Mouse (Mus musculus): ENCODE results near the gene Mpv17l2. TPM values are rescaled to one million over a fixed set of nuclear protein-coding genes. Genes with fewer than 3 reads are reported as not detected.

Gene Mpv17l2
- polyA plus RNA-seq, 1 experiment from 2014 or later, result 36.7 TPM

DNA sequence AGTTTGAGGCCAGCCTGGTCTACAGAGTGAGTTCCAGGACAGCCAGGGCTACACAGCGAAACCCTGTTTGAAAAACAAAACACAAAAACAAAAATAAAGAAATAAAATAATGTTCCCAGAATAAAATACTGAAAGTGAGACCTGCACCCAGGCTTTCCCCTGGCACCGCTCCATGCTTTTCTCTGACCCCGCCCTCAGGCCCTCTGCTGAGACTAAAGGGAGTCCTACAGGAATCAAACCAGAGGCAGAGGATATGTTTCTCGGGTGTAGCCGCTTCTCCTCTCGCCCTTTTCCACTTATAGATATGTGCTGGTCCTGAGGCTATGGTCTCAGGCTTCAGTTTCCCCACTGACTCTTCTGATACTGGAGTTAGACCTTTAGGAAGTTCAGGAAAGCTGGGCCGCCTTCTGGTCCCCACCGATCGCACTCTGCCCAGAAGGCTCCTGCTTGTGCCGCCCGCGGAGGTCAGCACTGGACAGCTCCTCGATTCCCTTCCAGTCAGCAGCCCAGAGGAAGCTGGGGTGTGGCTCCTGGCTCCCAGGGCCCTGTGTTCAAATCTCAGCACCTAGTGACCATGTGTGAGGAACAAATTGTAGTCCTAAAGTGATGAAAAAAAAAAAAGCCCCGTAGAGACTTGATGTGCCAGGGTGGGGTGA, 34.8 kb downstream of the Mpv17l2 start:
- Histone ChIP-seq H3K4me2 (no peak overlapping the region), H3K4me1 (peaks cover 11% of the 10 kb centered on the region), H3K36me3 (no peaks in the 10 kb centered on the region), H3K27me3 (peaks cover 54% of the 10 kb centered on the region), H3K9me3 (no peaks in the 10 kb centered on the region), H3K4me3 (no peak overlapping the region), H3K27ac (no peak overlapping the region), H3K9ac (no peak overlapping the region)
- WGBS, result 23% methylated on average over 14 of the region's 14 CpGs
- no peak for ATAC-seq (ENCODE audit: insufficient number of reproducible peaks, insufficient read depth, low FRiP score, low TSS enrichment, low read depth)

GRCm38 (mm10) chr8:70724216-70724615, 36.5 kb downstream of the Mpv17l2 start:
- Histone ChIP-seq H3K4me1 (0 out of 2 replicates have a peak, but pooled peaks cover 3% of the 10 kb centered on the region), H3K4me2 (no peak overlapping the region), H3K9me3 (no peaks in the 10 kb centered on the region), H3K36me3 (no peaks in the 10 kb centered on the region), H3K27me3 (peaks cover 37% of the 10 kb centered on the region), H3K4me3 (no peak overlapping the region), H3K9ac (no peak overlapping the region), H3K27ac (no peak overlapping the region)
- ATAC-seq (ENCODE audit: insufficient number of reproducible peaks, insufficient read depth, low FRiP score, low TSS enrichment, low read depth), result no peak
- WGBS, result 77% methylated on average over 12 of the region's 12 CpGs

GRCm38 (mm10) chr8:70723486-70724210, 37.1 kb downstream of the Mpv17l2 start, which contains the start of gene Pde4c:
Gene Pde4c (plus strand): TSS chr8:70723720.
- Histone ChIP-seq H3K27me3 (peaks cover 32% of the 10 kb centered on the region), H3K4me3 (no peak within 1 kb of the TSS), H3K4me2 (no peak within 1 kb of the TSS), H3K9ac (no peak within 1 kb of the TSS), H3K27ac (no peak within 1 kb of the TSS), H3K36me3 (no peaks in the 10 kb centered on the region), H3K9me3 (no peaks in the 10 kb centered on the region), H3K4me1 (0 out of 2 replicates have a peak, but pooled peaks cover 3% of the 10 kb centered on the region)
- 0 out of 2 replicates have a peak, but pooled peaks have one; percentile 18 for ATAC-seq (ENCODE audit: insufficient number of reproducible peaks, insufficient read depth, low FRiP score, low TSS enrichment, low read depth)
- 60% methylated on average over 7 of the region's 7 CpGs for WGBS

DNA sequence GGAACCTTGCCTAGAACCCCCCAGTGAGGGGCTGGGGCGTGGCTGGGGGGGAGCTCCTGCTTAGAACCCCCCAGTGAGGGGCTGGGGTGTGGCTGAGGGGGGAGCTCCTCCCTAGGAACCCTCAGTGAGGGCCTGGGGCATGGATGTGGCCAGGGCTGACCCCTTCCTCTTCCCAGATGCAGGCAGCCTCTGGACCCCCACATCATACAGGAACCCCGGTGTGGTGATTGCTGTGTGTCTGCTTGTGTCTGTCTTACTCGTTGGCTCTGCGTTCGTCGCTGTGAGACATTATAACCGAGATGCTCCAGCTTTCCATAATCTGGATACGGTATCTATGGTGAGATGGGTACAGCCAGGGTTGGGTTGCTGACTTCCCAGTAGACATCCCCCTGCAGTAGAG, 39.1 kb downstream of the Mpv17l2 start:
- no peak overlapping the region for H3K4me3 ChIP-seq
- 0 out of 2 replicates have a peak, but pooled peaks cover 3% of the 10 kb centered on the region for H3K4me1 ChIP-seq
- H3K27ac ChIP-seq, result no peak overlapping the region
- WGBS, result 84% methylated on average over 8 of the region's 8 CpGs
- H3K36me3 ChIP-seq, result no peaks in the 10 kb centered on the region
- no peak overlapping the region for H3K9ac ChIP-seq
- H3K9me3 ChIP-seq, result no peaks in the 10 kb centered on the region
- no peak for ATAC-seq (ENCODE audit: insufficient number of reproducible peaks, insufficient read depth, low FRiP score, low TSS enrichment, low read depth)
- peaks cover 12% of the 10 kb centered on the region for H3K27me3 ChIP-seq
- no peak overlapping the region for H3K4me2 ChIP-seq

DNA sequence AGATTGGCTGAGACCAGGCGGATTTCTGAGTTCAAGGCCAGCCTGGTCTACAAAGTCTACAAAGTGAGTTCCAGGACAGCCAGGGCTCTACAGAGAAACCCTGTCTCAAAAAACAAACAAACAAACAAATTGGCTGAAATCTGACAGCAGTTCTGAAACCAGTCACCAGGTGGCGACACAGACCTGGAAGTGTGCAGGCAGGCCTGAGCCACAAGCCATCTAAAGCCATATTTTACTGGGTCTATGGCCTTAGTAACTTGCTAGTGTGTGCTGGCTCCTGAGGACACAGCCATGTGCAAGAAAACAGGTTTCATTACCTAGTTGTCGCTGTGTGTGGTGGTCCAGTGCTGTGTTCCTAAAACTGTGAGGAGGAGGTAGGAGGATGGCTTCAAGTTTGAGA, 40.0 kb downstream of the Mpv17l2 start:
- no peak overlapping the region for H3K4me2 ChIP-seq
- H3K9me3 ChIP-seq, result no peaks in the 10 kb centered on the region
- ATAC-seq (ENCODE audit: insufficient number of reproducible peaks, insufficient read depth, low FRiP score, low TSS enrichment, low read depth), result no peak
- no peak overlapping the region for H3K9ac ChIP-seq
- WGBS, result 4% methylated on average over 3 of the region's 3 CpGs
- no peak overlapping the region for H3K4me3 ChIP-seq
- H3K27ac ChIP-seq, result no peak overlapping the region
- no peaks in the 10 kb centered on the region for H3K4me1 ChIP-seq
- peaks cover 4% of the 10 kb centered on the region for H3K27me3 ChIP-seq
- no peaks in the 10 kb centered on the region for H3K36me3 ChIP-seq

- no peaks in the 10 kb centered on the region for H3K27me3 ChIP-seq
- no peaks in the 10 kb centered on the region for H3K36me3 ChIP-seq
- no peak overlapping the region for H3K4me3 ChIP-seq
- H3K9ac ChIP-seq, result no peak overlapping the region
- no peaks in the 10 kb centered on the region for H3K9me3 ChIP-seq
- 65% methylated on average over 9 of the region's 9 CpGs for WGBS
- H3K4me2 ChIP-seq, result no peak overlapping the region
- H3K4me1 ChIP-seq, result no peaks in the 10 kb centered on the region
- no peak for ATAC-seq (ENCODE audit: insufficient number of reproducible peaks, insufficient read depth, low FRiP score, low TSS enrichment, low read depth)
- no peak overlapping the region for H3K27ac ChIP-seq
These were observed 40.9 kb downstream of the Mpv17l2 start for GRCm38 (mm10) chr8:70719796-70720270.

GRCm38 (mm10) chr8:70718297-70718696, 42.4 kb downstream of the Mpv17l2 start, which contains the start of gene Gm3336:
Gene Gm3336 (plus strand): TSS chr8:70718543.
- Histone ChIP-seq H3K36me3 (no peaks in the 10 kb centered on the region), H3K9me3 (no peaks in the 10 kb centered on the region), H3K27me3 (no peaks in the 10 kb centered on the region), H3K4me3 (no peak within 1 kb of the TSS), H3K9ac (peak within 1 kb of the TSS; percentile 6; the same call in 1 of the 2 replicates), H3K4me1 (no peaks in the 10 kb centered on the region), H3K27ac (no peak within 1 kb of the TSS), H3K4me2 (peak within 1 kb of the TSS; percentile 24; the same call in 1 of the 2 replicates)
- 2% methylated on average over 19 of the region's 19 CpGs for WGBS
- ATAC-seq (ENCODE audit: insufficient number of reproducible peaks, insufficient read depth, low FRiP score, low TSS enrichment, low read depth), result no peak

DNA sequence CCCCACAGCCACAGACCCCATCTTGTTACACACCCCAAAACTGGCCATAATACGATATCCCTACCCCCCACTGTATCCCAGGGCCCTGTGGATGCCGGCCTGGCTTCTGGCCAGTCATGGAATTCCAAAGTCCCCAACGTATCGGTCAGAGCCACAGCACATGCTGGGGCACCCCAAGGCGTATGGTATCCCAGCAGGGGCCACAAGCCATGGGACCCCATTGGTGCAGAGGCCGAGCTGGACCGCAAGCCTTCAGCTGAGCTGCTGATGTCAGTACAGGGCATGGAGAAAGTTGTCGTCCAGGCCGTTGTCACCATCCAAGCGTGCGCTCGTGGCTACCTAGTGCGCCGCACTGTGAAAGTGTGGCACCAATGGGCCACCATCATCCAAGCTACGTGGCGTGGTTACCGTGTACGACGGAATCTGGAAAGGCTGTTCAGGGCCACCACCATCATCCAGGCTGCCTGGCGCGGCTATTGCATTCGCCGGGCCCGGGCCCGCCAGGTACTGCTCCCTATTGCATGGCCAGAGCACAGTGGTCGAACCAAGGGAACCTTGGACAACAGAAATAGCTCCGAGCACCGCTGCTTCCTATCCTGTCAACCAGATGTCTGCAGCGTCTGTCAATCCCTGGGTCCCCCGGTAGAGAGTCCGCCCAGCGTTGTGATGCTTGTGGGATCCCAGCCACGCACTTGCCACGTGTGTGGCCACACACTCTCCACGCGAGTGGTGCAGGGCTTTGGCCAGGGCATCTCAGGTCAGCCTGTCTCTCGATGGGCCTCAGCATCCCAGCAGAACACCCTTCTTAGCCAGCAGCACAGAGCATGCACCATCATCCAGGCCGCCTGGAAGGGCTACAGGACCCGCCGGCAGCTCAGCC, 44.0 kb downstream of the Mpv17l2 start:
- H3K4me2 ChIP-seq, result no peak overlapping the region
- no peak for ATAC-seq (ENCODE audit: insufficient number of reproducible peaks, insufficient read depth, low FRiP score, low TSS enrichment, low read depth)
- H3K4me3 ChIP-seq, result no peak overlapping the region
- H3K36me3 ChIP-seq, result no peaks in the 10 kb centered on the region
- no peaks in the 10 kb centered on the region for H3K9me3 ChIP-seq
- H3K4me1 ChIP-seq, result no peaks in the 10 kb centered on the region
- no peak overlapping the region for H3K9ac ChIP-seq
- H3K27me3 ChIP-seq, result no peaks in the 10 kb centered on the region
- 84% methylated on average over 40 of the region's 40 CpGs for WGBS
- H3K27ac ChIP-seq, result no peak overlapping the region

DNA sequence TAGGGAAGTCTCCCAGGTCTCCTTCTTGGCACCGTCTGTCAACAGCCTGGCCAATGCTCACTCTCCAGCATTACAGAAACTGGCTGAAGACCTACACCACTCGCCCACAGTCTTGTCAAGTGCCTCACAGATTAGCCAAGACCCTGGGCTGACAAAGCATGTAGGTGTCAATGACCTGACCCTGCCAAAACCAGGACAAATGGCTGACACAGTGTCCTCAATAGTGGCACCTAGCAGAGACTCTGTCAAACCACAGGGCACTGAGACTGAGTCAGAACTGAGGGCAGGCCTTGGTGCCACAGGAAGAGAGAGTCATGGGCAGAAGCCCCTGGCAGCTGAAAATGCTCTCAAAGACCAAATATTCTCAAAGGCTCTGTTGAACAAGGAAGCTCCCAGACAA, 45.7 kb downstream of the Mpv17l2 start:
- Histone ChIP-seq H3K4me2 (no peak overlapping the region), H3K27me3 (no peaks in the 10 kb centered on the region), H3K27ac (no peak overlapping the region), H3K4me3 (no peak overlapping the region), H3K36me3 (no peaks in the 10 kb centered on the region), H3K9me3 (no peaks in the 10 kb centered on the region), H3K9ac (no peak overlapping the region), H3K4me1 (no peaks in the 10 kb centered on the region)
- 66% methylated on average over 2 of the region's 2 CpGs for WGBS
- ATAC-seq (ENCODE audit: insufficient number of reproducible peaks, insufficient read depth, low FRiP score, low TSS enrichment, low read depth), result no peak

DNA sequence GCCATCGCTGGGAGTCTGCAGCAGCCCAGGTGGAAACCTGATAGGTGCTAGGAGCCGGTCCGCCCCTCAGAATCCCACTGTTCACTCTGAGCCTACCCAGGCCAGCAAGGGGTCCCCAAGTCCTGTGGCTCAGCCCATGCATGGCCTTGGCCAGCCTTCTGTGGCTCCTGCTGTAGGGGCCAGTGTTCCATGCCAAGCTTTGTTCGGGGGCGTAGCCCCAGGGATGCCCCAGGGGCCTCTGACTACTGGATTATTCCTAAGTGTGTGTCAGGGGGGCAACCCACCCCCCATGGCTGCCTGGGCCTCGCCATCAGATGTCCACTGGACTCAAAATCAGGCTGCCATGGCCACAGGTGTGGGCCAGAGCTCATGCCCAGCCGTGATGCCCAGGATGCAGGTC, 46.8 kb downstream of the Mpv17l2 start:
- H3K9me3 ChIP-seq, result no peaks in the 10 kb centered on the region
- no peak overlapping the region for H3K27ac ChIP-seq
- no peak overlapping the region for H3K4me2 ChIP-seq
- H3K4me1 ChIP-seq, result no peaks in the 10 kb centered on the region
- H3K27me3 ChIP-seq, result no peaks in the 10 kb centered on the region
- no peak overlapping the region for H3K9ac ChIP-seq
- H3K36me3 ChIP-seq, result no peaks in the 10 kb centered on the region
- ATAC-seq (ENCODE audit: insufficient number of reproducible peaks, insufficient read depth, low FRiP score, low TSS enrichment, low read depth), result no peak
- WGBS, result 72% methylated on average over 7 of the region's 7 CpGs
- H3K4me3 ChIP-seq, result no peak overlapping the region

- Histone ChIP-seq H3K9me3 (no peaks in the 10 kb centered on the region), H3K27ac (no peak overlapping the region), H3K4me3 (no peak overlapping the region), H3K4me2 (no peak overlapping the region), H3K27me3 (no peaks in the 10 kb centered on the region), H3K4me1 (no peaks in the 10 kb centered on the region), H3K36me3 (no peaks in the 10 kb centered on the region), H3K9ac (0 out of 2 replicates have a peak overlapping the region, but pooled peaks have one; percentile 46)
- no peak for ATAC-seq (ENCODE audit: insufficient number of reproducible peaks, insufficient read depth, low FRiP score, low TSS enrichment, low read depth)
- WGBS, result 84% methylated on average over 11 of the region's 11 CpGs
These were observed 49.7 kb downstream of the Mpv17l2 start for GRCm38 (mm10) chr8:70711041-70711440.
